Mouse (Mus musculus) embryonic facial prominence, embryonic 14.5 days (tissue): ENCODE data around the gene Mum1. TPM values are rescaled to one million over a fixed set of nuclear protein-coding genes. Genes with fewer than 3 reads are reported as not detected.

Source experiments
- ATAC-seq: fragments of 200-750 bp; cut with Nextera tagmentation; 2 replicates; pipeline ENCODE4 v1.8.0; 2017; ENCODE audit warnings: low read depth, moderate number of reproducible peaks, moderate TSS enrichment
- DNase-seq: peaks from one replicate; pipeline ENCODE4 v3.0.0-alpha.2; 2015; ENCODE audit warnings: low spot score
- H3K27ac ChIP-seq: fragments of 300-500 bp; sonication (generic); replicated peaks from 2 replicates; pipeline ENCODE4 v1.5.1; 2014; ENCODE audit warnings: low read depth, mild to moderate bottlenecking, low read length, moderate library complexity
- H3K27me3 ChIP-seq: fragments of 300-500 bp; sonication (generic); replicated peaks from 2 replicates; pipeline ENCODE4 v1.6.1; 2014; ENCODE audit warnings: low read length; ENCODE audit not compliant: control insufficient read depth, insufficient read depth
- H3K36me3 ChIP-seq: fragments of 300-500 bp; sonication (generic); 2 replicates; pipeline ENCODE4 v1.6.1; 2014; ENCODE audit warnings: low read length, mixed read lengths; ENCODE audit not compliant: control insufficient read depth, insufficient read depth
- H3K4me1 ChIP-seq: fragments of 300-500 bp; sonication (generic); 2 replicates; pipeline ENCODE4 v1.6.1; 2014; ENCODE audit warnings: antibody characterized with exemption, low read length; ENCODE audit not compliant: control insufficient read depth, insufficient read depth
- H3K4me2 ChIP-seq: fragments of 300-500 bp; sonication (generic); 2 replicates; pipeline ENCODE4 v1.6.1; 2014; ENCODE audit warnings: low read depth, mild to moderate bottlenecking, low read length, moderate library complexity, mixed read lengths
- H3K4me3 ChIP-seq: fragments of 300-500 bp; sonication (generic); 2 replicates; pipeline ENCODE4 v1.5.1; 2014; ENCODE audit warnings: low read depth, mild to moderate bottlenecking, low read length
- H3K9ac ChIP-seq: fragments of 300-500 bp; sonication (generic); 2 replicates; pipeline ENCODE4 v1.6.1; 2014; ENCODE audit warnings: low read depth, mild to moderate bottlenecking, low read length, moderate library complexity, mixed read lengths
- H3K9me3 ChIP-seq: fragments of 300-500 bp; sonication (generic); 2 replicates; pipeline ENCODE4 v1.6.1; 2016; ENCODE audit warnings: low read length; ENCODE audit not compliant: control insufficient read depth
- WGBS: fragments of 180-500 bp; shearing (Covaris S2); extraction: QIAGEN DNeasy Blood & Tissue Kit; methylation state at CpG from one replicate; pipeline ENCODE4 v1.1.7; 2014; 5-methylcytosine and 5-hydroxymethylcytosine counted together
- polyA plus RNA-seq: library from polyadenylated mRNA; unstranded; fragments of >200 nt; fragmentation: Nextera tagmentation; extraction: Ambion mirVana; gene quantifications from 2 replicates; pipeline ENCODE4 v1.2.1, GENCODE M21; 2014

Mum1 gene
- polyA plus RNA-seq, 1 experiment from 2014 or later = 52.1 TPM

- 92% methylated on average over 10 of the region's 10 CpGs for WGBS
- Histone ChIP-seq H3K4me3 (no peak overlapping the region), H3K27ac (no peak overlapping the region), H3K9me3 (no peaks in the 10 kb centered on the region), H3K4me1 (peaks cover 13% of the 10 kb centered on the region), H3K4me2 (no peak overlapping the region), H3K36me3 (peaks cover 32% of the 10 kb centered on the region), H3K9ac (no peak overlapping the region), H3K27me3 (peaks cover 35% of the 10 kb centered on the region)
- ATAC-seq (no peak), DNase-seq (no peak)
Observed at GRCm38 (mm10) chr10:80187739-80188138, 38.5 kb upstream of the Mum1 start.

- Histone ChIP-seq H3K36me3 (peaks cover 26% of the 10 kb centered on the region), H3K9me3 (no peaks in the 10 kb centered on the region), H3K27me3 (peaks cover 35% of the 10 kb centered on the region), H3K4me1 (peaks cover 13% of the 10 kb centered on the region), H3K9ac (no peak overlapping the region), H3K27ac (no peak overlapping the region), H3K4me2 (no peak overlapping the region), H3K4me3 (no peak overlapping the region)
- no peak for ATAC-seq
- WGBS = 77% methylated on average over 15 of the region's 15 CpGs
- no peak for DNase-seq
Observed at GRCm38 (mm10) chr10:80188453-80189024, 37.7 kb upstream of the Mum1 start.

- Histone ChIP-seq H3K9me3 (no peaks in the 10 kb centered on the region), H3K27me3 (peaks cover 35% of the 10 kb centered on the region), H3K4me1 (peaks cover 13% of the 10 kb centered on the region), H3K4me2 (peak overlapping the region; percentile 78), H3K4me3 (peak overlapping the region; percentile 47), H3K9ac (peak overlapping the region; percentile 65), H3K36me3 (peaks cover 26% of the 10 kb centered on the region), H3K27ac (no peak overlapping the region)
- 18% methylated on average over 21 of the region's 21 CpGs for WGBS
- ATAC-seq (no peak), DNase-seq (no peak)
Observed at GRCm38 (mm10) chr10:80189999-80190398, 36.2 kb upstream of the Mum1 start.

- Histone ChIP-seq H3K4me2 (peak overlapping the region; percentile 78), H3K4me1 (peaks cover 13% of the 10 kb centered on the region), H3K27me3 (peaks cover 35% of the 10 kb centered on the region), H3K36me3 (peaks cover 26% of the 10 kb centered on the region), H3K4me3 (peak overlapping the region; percentile 47), H3K9me3 (no peaks in the 10 kb centered on the region), H3K27ac (no peak overlapping the region), H3K9ac (peak overlapping the region; percentile 65)
- under 1% methylated on average over 44 of the region's 48 CpGs for WGBS
- peak; percentile 55 for DNase-seq
- ATAC-seq = peak; percentile 35
Observed at GRCm38 (mm10) chr10:80190491-80191051, 35.7 kb upstream of the Mum1 start.

GRCm38 (mm10) chr10:80193976-80194375 is 32.3 kb upstream of the Mum1 start:
- H3K9ac ChIP-seq = no peak overlapping the region
- no peak for ATAC-seq
- 75% methylated on average over 6 of the region's 6 CpGs for WGBS

GRCm38 (mm10) chr10:80194441-80194840 is 31.8 kb upstream of the Mum1 start:
- H3K9ac ChIP-seq = no peak overlapping the region

More at GRCm38 (mm10) chr10:80193976-80194375, 32.3 kb upstream of the Mum1 start:
- Histone ChIP-seq H3K27ac (no peak overlapping the region), H3K4me2 (no peak overlapping the region), H3K9me3 (no peaks in the 10 kb centered on the region), H3K4me1 (peaks cover 13% of the 10 kb centered on the region), H3K36me3 (peaks cover 4% of the 10 kb centered on the region), H3K4me3 (no peak overlapping the region), H3K27me3 (peaks cover 29% of the 10 kb centered on the region)
- DNase-seq = no peak

GRCm38 (mm10) chr10:80196167-80196566 is 30.1 kb upstream of the Mum1 start:
- no peaks in the 10 kb centered on the region for H3K4me1 ChIP-seq
- WGBS = 84% methylated on average over 1 of the region's 1 CpGs

More at GRCm38 (mm10) chr10:80194441-80194840, 31.8 kb upstream of the Mum1 start:
- H3K4me1 ChIP-seq = peaks cover 13% of the 10 kb centered on the region
- H3K4me3 ChIP-seq = no peak overlapping the region
- H3K36me3 ChIP-seq = no peaks in the 10 kb centered on the region; the same call in 1 of the 2 replicates
- no peaks in the 10 kb centered on the region for H3K9me3 ChIP-seq
- 46% methylated on average over 8 of the region's 8 CpGs for WGBS
- ATAC-seq (no peak), DNase-seq (no peak)
- peaks cover 24% of the 10 kb centered on the region for H3K27me3 ChIP-seq
- H3K27ac ChIP-seq = no peak overlapping the region
- no peak overlapping the region for H3K4me2 ChIP-seq

GRCm38 (mm10) chr10:80196778-80197581 is 29.3 kb upstream of the Mum1 start:
- ATAC-seq = no peak
- Histone ChIP-seq H3K4me2 (no peak overlapping the region), H3K4me1 (no peaks in the 10 kb centered on the region), H3K4me3 (no peak overlapping the region), H3K27me3 (peaks cover 3% of the 10 kb centered on the region; the same call in 1 of the 2 replicates), H3K9ac (no peak overlapping the region; the same call in 1 of the 2 replicates), H3K36me3 (no peaks in the 10 kb centered on the region), H3K27ac (no peak overlapping the region), H3K9me3 (no peaks in the 10 kb centered on the region)
- DNase-seq = no peak
- 48% methylated on average over 28 of the region's 33 CpGs for WGBS

More at GRCm38 (mm10) chr10:80196167-80196566, 30.1 kb upstream of the Mum1 start:
- ATAC-seq (no peak), DNase-seq (no peak)
- Histone ChIP-seq H3K27me3 (peaks cover 8% of the 10 kb centered on the region; the same call in 1 of the 2 replicates), H3K9ac (no peak overlapping the region), H3K36me3 (no peaks in the 10 kb centered on the region), H3K4me3 (no peak overlapping the region), H3K27ac (no peak overlapping the region), H3K4me2 (no peak overlapping the region), H3K9me3 (no peaks in the 10 kb centered on the region)
